Mouse (Mus musculus) forelimb bud, embryonic 11.5 days (tissue): ENCODE results near the gene Tm7sf3.
"Not testable (repeated sequence)": the region's sequence is repeated elsewhere in the genome, so short reads cannot be mapped to it uniquely, and the experiment has no call there.

ENCODE experiments used
- DNase-seq: peaks from one replicate; pipeline ENCODE4 v3.0.0-alpha.2; 2012; ENCODE audit warnings: low read depth, low spot score

Gene Tm7sf3

DNA sequence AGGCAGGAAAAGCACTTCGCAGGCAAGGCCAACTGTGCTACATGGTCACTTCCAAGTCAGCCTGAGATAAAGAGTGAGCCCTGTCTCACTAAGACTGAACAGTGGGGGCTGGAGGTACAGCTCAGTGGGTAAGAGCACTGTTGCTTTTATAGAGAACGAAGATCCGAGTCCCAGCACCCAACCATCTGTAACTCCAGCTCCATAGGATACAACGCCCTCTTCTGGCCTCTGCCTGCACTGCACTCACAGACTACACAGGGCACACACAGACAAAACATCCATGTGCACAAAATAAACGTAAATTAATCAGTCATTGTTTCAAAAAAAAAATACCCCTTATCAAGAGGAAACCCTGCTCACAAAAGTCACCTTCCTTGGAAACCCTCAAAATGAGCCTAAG, 28.7 kb downstream of the Tm7sf3 start:
- DNase-seq = no peak

DNA sequence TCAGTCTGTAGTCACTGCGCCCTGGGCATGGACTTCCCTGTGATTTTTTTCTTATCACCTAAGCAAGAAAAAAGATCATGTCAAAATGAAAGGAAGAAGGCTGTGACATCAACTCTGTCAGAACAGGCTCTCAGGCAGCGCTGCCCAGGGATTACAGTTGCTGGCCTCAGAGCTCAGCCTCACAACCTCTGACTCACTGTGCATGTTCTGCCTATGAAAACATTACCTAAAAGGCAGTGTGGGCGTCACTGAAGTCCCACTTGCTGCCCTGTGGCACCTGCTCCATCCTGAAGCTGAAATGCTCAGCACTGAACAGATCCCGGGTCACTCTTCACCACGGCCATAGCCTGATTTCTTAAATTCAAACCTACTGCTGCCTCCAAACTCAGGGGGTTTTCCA, 29.9 kb downstream of the Tm7sf3 start:
- DNase-seq = no peak

DNA sequence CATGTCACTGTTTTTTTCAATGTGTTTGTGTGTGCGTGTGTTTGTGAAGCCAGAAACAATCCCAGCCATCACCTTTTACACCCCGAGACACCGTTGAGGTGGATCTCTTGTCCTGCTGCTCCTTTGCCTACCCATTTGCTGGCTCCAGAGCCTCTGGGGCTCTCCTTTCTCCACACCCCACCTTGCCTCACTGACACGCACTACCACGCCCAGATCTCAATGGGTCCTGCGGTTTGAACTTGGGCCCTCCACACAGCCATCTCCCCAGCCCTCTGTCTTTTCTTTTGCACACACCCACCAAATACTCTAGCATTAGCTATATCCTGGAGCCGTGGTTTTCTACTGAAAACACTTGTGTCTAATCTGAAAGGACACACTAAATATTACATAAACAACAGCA, 30.7 kb downstream of the Tm7sf3 start:
- no peak for DNase-seq

DNA sequence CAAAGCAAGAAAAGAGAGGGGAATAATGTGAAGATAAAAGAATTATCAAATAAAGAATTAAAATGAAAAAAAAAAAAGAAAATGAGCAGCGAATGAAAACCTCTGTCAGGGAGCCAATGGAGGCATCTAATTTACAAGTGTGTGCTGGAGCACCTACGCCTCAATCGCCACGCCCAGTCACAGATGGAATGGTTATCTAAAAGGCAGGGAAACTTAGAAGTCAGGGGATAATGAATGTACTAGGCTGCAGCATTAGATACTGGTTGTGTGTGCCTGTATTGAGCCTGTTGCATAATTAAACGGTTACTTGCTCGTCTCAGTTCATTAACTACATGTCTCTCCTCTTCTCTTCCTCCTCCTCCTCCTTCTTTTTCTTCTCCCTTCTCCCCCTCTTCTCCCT, 31.2 kb downstream of the Tm7sf3 start:
- no peak for DNase-seq

DNA sequence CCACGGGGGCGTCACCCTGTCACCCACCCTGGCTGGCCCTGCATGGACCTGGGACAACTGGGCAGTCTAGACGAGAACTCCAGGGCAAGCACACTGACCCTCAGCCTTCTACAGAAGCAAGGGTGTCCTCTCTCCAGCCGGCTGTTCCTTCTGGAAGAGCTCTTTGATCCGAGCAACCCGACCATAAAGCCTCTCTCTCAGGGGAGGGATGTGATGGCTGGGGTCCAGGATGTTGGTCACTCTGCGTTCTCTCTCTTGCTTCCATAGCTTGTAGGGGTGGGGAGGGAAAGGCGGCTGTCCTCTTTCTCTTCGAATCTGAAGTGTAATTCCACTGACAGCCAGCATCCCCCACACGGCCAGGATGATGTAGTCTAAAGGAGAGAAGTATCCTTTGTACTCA, 39.0 kb downstream of the Tm7sf3 start:
- DNase-seq = no peak

DNA sequence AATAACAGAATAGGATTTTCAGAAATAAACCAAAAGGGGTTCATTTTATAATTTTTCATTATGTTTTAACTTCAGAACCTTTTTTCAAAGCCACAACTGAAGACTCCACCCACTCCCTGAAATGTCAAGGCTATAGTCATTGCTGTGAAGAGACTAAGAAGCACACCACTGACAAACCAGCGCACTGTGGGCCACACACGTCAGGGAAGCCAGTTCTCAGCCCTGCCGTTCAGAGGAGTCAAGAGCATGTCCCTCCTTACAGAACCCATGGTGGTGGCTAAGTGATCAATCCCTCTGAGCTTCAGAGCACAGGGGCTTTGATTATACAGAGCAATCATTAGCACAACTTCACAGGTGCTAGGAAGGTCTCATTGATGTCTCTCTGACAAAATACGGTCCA, 40.0 kb downstream of the Tm7sf3 start:
- DNase-seq = no peak

DNA sequence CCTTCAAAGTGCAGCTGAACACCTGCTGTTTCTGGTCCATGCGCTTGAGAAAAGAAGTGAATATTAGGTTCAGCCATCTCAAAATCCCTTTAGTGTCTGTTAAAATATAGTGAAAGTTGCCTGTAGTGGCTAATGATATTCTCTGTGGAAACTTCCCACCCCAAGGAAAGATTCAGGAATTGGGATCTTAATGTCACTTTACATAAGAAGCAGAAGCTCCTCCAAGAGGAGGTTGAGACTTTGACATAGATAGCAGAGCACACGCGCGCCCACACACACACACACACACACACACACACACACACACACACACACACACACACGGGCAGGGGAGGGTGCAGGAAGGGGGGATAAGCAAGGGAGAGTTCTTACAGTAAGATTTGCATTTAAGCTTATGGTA, 57.5 kb downstream of the Tm7sf3 start:
- no peak for DNase-seq

DNA sequence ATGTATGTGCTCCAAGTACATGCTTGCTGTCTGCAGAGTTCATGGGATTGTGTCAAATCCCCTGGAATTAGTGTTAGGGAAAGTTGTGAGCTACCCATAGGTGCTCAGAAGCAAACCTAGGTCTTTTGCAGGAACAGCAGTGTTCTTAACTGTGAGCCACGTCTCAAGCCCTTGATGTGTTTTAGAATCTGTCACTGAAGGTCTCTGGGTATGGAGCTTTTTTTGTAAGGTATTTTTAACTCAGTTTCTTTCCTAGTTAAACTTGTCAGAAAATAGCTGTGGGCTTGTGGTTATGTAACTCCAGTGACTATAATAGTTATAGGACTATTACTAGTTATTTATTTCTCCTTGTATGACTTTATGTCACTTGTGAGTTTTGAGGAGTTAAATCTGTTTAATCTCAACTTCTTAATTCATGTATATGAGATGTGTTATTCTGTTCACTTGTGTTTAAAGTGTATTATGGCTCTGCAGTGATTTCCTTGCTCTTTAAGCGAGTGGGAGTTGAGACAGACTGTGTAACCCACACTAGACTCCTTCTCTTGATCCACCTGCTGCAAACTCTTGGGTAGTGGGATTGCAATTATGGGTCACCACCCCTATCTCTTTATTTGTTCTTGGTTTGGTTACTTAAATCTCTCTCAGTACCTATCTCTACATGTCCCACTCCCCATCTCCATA, 59.1 kb downstream of the Tm7sf3 start:
- DNase-seq = no peak

DNA sequence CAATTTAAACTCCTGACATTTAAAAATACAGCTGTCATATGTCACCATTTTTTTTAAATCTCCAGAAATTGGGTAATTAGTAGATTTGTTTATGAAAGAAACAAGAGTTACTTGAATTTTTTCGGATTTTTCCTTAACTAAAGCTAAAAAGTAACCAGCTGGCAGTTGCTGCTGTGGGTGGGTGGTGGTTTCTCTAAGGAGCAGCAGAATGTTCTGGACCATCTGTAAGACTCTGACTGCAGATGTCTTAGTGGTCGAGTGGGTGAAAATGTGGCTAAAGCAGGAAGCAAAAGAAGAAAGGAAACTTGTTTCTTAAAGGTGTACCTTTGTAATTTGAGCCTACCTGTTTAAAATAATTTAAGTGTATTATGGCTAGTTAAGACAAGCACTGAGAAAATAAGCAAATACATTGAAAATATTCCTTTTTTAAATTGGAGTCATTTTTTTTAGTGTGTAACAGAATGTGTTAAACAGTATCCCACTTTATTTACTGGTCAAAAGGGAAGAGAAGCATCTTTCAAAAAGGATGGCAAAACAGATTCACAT, 62.2 kb downstream of the Tm7sf3 start:
- DNase-seq = no peak

DNA sequence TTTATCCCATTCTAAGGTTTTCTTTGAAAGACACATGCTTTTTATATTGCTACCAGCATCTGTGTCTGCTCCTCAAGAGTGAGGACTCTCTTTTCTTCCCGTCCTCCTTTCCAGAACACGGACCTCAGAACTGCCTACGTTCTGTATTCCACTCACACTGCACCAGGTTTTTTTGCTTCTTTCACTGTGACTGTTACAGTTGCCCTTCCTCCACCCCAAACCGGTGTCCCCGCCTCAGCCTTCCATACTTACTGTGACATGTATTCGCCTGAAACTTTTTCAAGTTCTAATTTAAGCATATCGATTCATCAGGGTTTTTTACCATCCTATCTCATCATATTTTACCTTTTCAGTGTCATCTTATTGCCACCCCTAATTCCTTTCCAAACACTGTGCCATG, 64.0 kb downstream of the Tm7sf3 start:
- DNase-seq = no peak

DNA sequence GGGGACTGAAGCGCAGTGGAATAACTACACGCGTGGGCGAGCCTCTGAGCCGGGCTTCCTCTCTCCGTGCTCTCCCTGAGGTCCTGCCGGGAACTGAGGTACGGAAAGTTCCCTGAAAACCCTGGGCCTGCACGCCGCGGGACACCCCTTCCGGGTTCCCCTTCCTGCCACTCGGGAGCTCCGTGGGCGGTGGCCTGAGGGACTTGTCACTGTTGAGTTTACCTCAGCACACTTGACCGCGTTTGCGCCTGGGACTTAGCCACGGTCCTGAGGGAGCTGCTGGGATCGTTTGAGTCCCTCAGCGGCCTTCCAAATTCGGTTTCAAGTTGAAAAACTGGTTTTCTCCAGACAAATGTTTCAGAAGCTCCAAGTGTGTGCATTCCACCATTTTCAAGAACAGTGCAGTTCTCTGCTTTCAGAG, 64.5 kb downstream of the Tm7sf3 start:
- DNase-seq = peak; percentile 24

DNA sequence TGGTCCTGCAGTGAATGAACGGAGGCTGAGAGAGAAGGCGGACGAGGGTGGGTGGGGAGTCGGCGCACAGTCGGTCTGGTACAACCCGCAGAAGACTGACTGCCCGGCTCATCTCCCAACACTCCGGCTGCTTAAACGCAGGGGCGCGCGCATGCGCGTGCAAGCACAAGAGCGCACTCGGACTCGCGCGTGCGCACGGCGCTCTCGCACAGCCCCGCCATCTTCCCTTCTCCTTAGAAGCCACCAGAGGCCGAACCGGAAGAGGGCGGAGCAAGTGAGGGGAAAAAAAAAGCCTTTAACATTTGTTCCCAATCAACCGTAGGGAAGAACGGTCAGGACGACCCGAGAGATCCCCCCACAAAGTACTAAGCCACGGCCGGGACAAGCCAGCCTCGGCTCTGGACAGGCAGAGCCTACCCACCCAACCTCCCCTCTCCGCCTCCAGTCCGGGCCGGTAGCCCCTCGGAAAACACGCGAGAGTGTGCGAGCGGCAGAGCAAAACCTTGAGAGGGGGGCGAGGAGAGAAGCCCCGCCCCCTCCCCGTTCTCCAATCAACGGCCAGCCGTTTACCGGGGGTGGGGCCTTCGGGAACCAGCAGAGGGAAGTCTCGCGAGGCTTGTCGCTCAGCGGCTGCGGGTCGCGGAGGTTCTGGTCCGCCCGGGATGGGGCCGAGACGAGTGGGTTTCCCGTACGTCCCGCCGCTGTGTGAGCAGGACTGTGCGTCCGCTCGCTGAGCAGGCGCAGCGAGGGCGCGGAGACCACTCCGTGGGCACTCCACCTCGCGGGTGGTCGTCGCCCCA, 65.1 kb downstream of the Tm7sf3 start, which contains the start of gene Ints13:
Gene Ints13 (minus strand): TSS at position 526 of the 800 bp plus-strand sequence.
- DNase-seq = peak; percentile 99

DNA sequence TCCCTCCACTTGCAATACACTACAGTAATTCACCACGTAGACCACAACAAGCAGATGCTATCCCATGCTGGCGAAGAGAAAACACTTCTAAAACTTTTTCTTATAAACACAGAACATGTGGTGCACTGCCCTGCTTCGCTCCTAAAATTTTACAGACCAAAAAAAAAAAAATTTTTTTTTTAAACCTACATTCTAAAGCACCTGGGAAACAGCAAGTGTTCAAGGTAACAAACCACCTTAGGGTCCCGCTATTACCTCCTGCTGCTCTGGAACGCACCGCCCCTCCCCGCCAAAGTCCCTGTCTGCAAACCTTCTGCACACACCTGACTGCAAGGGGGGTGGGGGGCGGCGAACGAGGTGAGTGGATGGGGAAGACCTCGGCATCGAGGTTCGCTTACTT, 65.7 kb downstream of the Tm7sf3 start, which contains the start of gene Fgfr1op2:
Gene Fgfr1op2 (plus strand): TSS at position 301 of the 400 bp plus-strand sequence.
- DNase-seq = no peak

DNA sequence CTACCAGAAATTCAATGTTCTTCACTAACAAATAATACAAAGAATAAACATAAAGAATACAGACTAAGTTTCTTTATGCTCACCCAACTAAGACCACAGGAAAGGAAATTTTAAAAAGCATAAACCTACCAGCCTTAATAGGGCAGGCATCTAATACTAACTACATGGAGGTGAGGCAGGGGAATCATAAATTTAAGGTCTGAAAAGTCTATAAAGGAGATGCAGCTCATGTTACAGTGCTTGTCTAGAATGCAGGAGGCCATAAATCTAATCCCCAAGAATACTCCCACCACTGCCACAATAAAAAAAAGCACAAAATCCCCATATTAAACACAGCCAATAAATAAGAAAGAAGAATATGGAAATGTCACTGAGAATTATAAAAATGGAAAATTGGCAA, 70.6 kb downstream of the Tm7sf3 start:
- peak; percentile 13 for DNase-seq

DNA sequence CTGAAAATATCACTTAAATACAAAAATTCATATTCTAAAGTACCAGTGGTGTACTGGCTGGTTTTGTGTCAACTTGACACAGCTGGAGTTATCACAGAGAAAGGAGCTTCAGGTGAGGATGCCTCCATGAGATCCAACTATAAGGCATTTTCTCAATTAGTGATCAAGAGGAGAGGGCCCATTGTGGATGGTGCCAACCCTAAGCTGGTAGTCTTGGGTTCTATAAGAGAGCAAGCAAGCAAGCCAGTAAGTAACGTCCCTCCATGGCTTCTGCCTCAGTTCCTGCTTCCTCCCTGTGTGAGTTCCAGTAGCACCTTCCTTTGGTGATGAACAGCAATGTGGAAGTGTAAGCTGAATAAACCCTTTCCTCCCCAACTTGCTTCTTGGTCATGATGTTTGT, 80.2 kb downstream of the Tm7sf3 start:
- not testable (repeated sequence) for DNase-seq
